Mouse (Mus musculus): Measurements from ENCODE around the gene Eps15l1.

DNA sequence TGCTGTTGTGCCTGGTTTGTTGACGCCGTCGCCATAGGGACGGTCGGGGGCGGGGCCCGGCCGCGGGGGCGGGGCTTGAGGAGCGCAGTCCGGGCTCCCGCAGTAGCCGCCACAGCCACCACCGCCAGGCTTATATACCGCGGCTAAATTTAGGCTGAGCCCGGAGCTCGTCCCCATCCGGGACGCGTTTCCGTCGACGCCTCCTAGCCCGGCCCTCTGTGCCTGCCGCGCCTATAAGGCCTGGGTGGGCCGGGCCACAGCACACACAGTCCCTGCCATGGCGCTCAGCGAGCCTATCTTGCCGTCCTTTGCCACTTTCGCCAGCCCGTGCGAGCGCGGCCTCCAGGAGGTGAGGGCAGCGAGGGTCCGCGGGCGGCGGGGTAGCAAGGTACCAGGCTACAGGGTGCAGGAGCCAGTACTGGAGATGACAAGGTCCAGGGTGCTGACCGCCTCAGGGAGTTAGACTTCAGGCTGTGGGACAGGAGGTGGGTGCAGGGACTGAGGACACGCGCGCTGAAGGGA lies 102.4 kb downstream of the Eps15l1 start, which contains the start of gene Klf2:
- TF ChIP-seq CTCF (IDR thresholded peaks at IDR 0.05; ENCODE audit: low read depth) (no peak), EP300 (IDR thresholded peaks at IDR 0.05; ENCODE audit: low read depth) (0 out of 2 replicates have a peak, but pooled peaks have one; percentile 13)

Data from liver, embryonic 14.5 days (tissue).